Mouse (Mus musculus) midbrain, embryonic 14.5 days (tissue): ENCODE data around the gene Rnf111. TPM values are rescaled to one million over a fixed set of nuclear protein-coding genes. Genes with fewer than 3 reads are reported as not detected.

ENCODE experiments used
- ATAC-seq: fragments of 200-750 bp; cut with Nextera tagmentation; 2 replicates; pipeline ENCODE4 v1.8.0; 2017; ENCODE audit warnings: moderate number of reproducible peaks, moderate library complexity; ENCODE audit not compliant: low FRiP score, low TSS enrichment
- DNase-seq: peaks from one replicate; pipeline ENCODE4 v3.0.0-alpha.2; 2015
- H3K27ac ChIP-seq: fragments of 300-500 bp; sonication (generic); replicated peaks from 2 replicates; pipeline ENCODE4 v1.5.1; 2014; ENCODE audit warnings: mild to moderate bottlenecking, low read depth, low read length, moderate library complexity
- H3K27me3 ChIP-seq: fragments of 300-500 bp; sonication (generic); 2 replicates; pipeline ENCODE4 v1.6.1; 2014; ENCODE audit warnings: low read length, control low read depth, mixed read lengths; ENCODE audit not compliant: control insufficient read depth, insufficient read depth
- H3K36me3 ChIP-seq: fragments of 300-500 bp; sonication (generic); 2 replicates; pipeline ENCODE4 v1.6.1; 2014; ENCODE audit warnings: low read length, control low read depth; ENCODE audit not compliant: control insufficient read depth, insufficient read depth
- H3K4me1 ChIP-seq: fragments of 300-500 bp; sonication (generic); 2 replicates; pipeline ENCODE4 v1.6.1; 2014; ENCODE audit warnings: mild to moderate bottlenecking, antibody characterized with exemption, low read length, control low read depth; ENCODE audit not compliant: control insufficient read depth, insufficient read depth
- H3K4me2 ChIP-seq: fragments of 300-500 bp; sonication (generic); 2 replicates; pipeline ENCODE4 v1.6.1; 2014; ENCODE audit warnings: mild to moderate bottlenecking, low read length, moderate library complexity
- H3K4me3 ChIP-seq: fragments of 300-500 bp; sonication (generic); replicated peaks from 2 replicates; pipeline ENCODE4 v1.5.1; 2014; ENCODE audit warnings: low read depth, low read length
- H3K9ac ChIP-seq: fragments of 300-500 bp; sonication (generic); replicated peaks from 2 replicates; pipeline ENCODE4 v1.6.1; 2014; ENCODE audit warnings: mild to moderate bottlenecking, low read length, moderate library complexity
- H3K9me3 ChIP-seq: fragments of 300-500 bp; sonication (generic); 2 replicates; pipeline ENCODE4 v1.6.1; 2016; ENCODE audit warnings: low read length, control low read depth, mixed read lengths; ENCODE audit not compliant: control insufficient read depth
- WGBS: fragments of 180-500 bp; shearing (Covaris S2); extraction: QIAGEN DNeasy Blood & Tissue Kit; methylation state at CpG from one replicate; pipeline ENCODE4 v1.1.7; 2014; 5-methylcytosine and 5-hydroxymethylcytosine counted together
- polyA plus RNA-seq: library from polyadenylated mRNA; unstranded; fragments of >200 nt; fragmentation: Nextera tagmentation; extraction: Ambion mirVana; gene quantifications from 2 replicates; pipeline ENCODE4 v1.2.1, GENCODE M21; 2014

Rnf111 gene
- polyA plus RNA-seq, 1 experiment from 2014 or later = 37.5 TPM

- Histone ChIP-seq H3K9me3 (no peaks in the 10 kb centered on the region), H3K27me3 (no peaks in the 10 kb centered on the region), H3K4me1 (peaks cover 19% of the 10 kb centered on the region), H3K4me2 (peak within 1 kb of the TSS; percentile 79), H3K36me3 (no peaks in the 10 kb centered on the region), H3K27ac (peak within 1 kb of the TSS; percentile 98), H3K4me3 (peak within 1 kb of the TSS; percentile 84), H3K9ac (peak within 1 kb of the TSS; percentile 96)
- ATAC-seq (peak; percentile 99), DNase-seq (peak; percentile 99)
- under 1% methylated on average over 74 of the region's 75 CpGs for WGBS
Measured at GRCm38 (mm10) chr9:70542305-70543041, 38.9 kb upstream of the Rnf111 start, which contains the start of gene Sltm. Sltm (plus strand) TSS chr9:70542754.

DNA sequence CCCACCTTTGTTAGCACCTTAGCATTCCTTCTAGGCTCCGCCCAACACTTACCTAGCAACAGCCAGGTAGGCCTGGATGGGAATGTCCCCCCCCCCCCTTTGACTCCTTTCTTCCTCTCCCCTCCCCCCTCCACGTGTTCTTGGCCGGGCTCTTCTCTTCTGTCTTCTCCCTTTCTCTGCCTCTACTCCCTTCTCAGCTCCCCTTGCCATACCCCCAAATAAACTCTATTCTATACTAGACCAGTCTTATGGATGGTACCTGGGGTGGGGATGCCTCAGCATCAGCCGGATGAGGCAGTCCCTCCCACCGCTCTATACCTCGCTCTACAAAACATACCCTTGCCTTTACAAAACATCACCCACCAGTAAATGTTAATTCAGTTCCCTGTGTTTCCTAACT is 38.1 kb upstream of the Rnf111 start:
- H3K27ac ChIP-seq = no peak overlapping the region
- DNase-seq (peak; percentile 7), ATAC-seq (no peak)
- H3K36me3 ChIP-seq = no peaks in the 10 kb centered on the region
- H3K4me2 ChIP-seq = peak overlapping the region; percentile 79
- peak overlapping the region; percentile 84 for H3K4me3 ChIP-seq
- no peaks in the 10 kb centered on the region for H3K9me3 ChIP-seq
- no peaks in the 10 kb centered on the region for H3K27me3 ChIP-seq
- no peak overlapping the region for H3K9ac ChIP-seq
- peaks cover 15% of the 10 kb centered on the region for H3K4me1 ChIP-seq
- WGBS = 10% methylated on average over 6 of the region's 6 CpGs

- Histone ChIP-seq H3K27me3 (no peaks in the 10 kb centered on the region), H3K4me2 (no peak overlapping the region), H3K4me1 (no peaks in the 10 kb centered on the region), H3K9me3 (no peaks in the 10 kb centered on the region), H3K9ac (no peak overlapping the region), H3K36me3 (no peaks in the 10 kb centered on the region), H3K27ac (no peak overlapping the region), H3K4me3 (no peak overlapping the region)
- DNase-seq (no peak), ATAC-seq (no peak)
- WGBS = 86% methylated on average over 3 of the region's 3 CpGs
Measured at GRCm38 (mm10) chr9:70533328-70533727, 29.8 kb upstream of the Rnf111 start.

GRCm38 (mm10) chr9:70524366-70524765 is 20.8 kb upstream of the Rnf111 start:
- H3K9ac ChIP-seq = no peak overlapping the region
- no peak for DNase-seq
- ATAC-seq = no peak
- H3K4me3 ChIP-seq = no peak overlapping the region
- H3K4me1 ChIP-seq = no peaks in the 10 kb centered on the region
- no peaks in the 10 kb centered on the region for H3K27me3 ChIP-seq
- WGBS = 91% methylated on average over 7 of the region's 7 CpGs
- H3K36me3 ChIP-seq = no peaks in the 10 kb centered on the region
- H3K27ac ChIP-seq = no peak overlapping the region
- no peak overlapping the region for H3K4me2 ChIP-seq
- H3K9me3 ChIP-seq = no peaks in the 10 kb centered on the region

DNA sequence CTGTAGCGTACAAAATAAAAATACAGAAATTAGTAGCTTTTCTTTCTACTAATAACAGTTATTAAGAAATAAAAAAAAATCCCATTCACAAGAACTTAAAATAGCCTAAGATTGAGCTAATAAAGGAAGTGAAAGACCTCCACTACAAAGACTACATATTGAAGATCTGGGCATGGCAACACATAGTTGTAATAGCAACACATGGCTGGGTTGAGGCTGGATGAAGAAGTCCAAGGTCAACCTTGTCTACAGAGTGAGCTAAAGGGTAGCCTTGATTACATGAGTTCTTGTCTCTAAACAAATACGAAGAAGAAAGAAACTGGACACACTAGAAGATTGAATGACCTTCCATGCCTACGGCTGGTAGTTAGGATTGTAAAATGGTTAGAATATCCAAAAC is 20.3 kb upstream of the Rnf111 start:
- Histone ChIP-seq H3K4me1 (no peaks in the 10 kb centered on the region), H3K9me3 (no peaks in the 10 kb centered on the region), H3K27me3 (no peaks in the 10 kb centered on the region), H3K4me2 (no peak overlapping the region), H3K36me3 (no peaks in the 10 kb centered on the region), H3K27ac (no peak overlapping the region), H3K9ac (no peak overlapping the region), H3K4me3 (no peak overlapping the region)
- WGBS = 96% methylated on average over 3 of the region's 3 CpGs
- ATAC-seq = no peak
- DNase-seq = no peak

GRCm38 (mm10) chr9:70520651-70521050 is 17.1 kb upstream of the Rnf111 start:
- H3K4me1 ChIP-seq = no peaks in the 10 kb centered on the region
- no peaks in the 10 kb centered on the region for H3K36me3 ChIP-seq
- no peaks in the 10 kb centered on the region for H3K27me3 ChIP-seq
- no peaks in the 10 kb centered on the region for H3K9me3 ChIP-seq
- no peak overlapping the region for H3K9ac ChIP-seq
- no peak for DNase-seq
- 87% methylated on average over 3 of the region's 3 CpGs for whole genome bisulfite sequencing
- no peak overlapping the region for H3K4me3 ChIP-seq
- no peak for ATAC-seq
- no peak overlapping the region for H3K4me2 ChIP-seq
- H3K27ac ChIP-seq = no peak overlapping the region

GRCm38 (mm10) chr9:70511681-70512080 is 8.2 kb upstream of the Rnf111 start:
- no peaks in the 10 kb centered on the region for H3K9me3 ChIP-seq
- DNase-seq (no peak), ATAC-seq (no peak)
- WGBS = 87% methylated on average over 7 of the region's 7 CpGs
- H3K4me2 ChIP-seq = no peak overlapping the region
- no peaks in the 10 kb centered on the region for H3K4me1 ChIP-seq
- no peak overlapping the region for H3K9ac ChIP-seq
- H3K4me3 ChIP-seq = no peak overlapping the region
- no peaks in the 10 kb centered on the region for H3K36me3 ChIP-seq
- H3K27me3 ChIP-seq = no peaks in the 10 kb centered on the region
- no peak overlapping the region for H3K27ac ChIP-seq

GRCm38 (mm10) chr9:70510998-70511583 is 7.6 kb upstream of the Rnf111 start:
- Histone ChIP-seq H3K4me3 (no peak overlapping the region), H3K4me2 (no peak overlapping the region), H3K27ac (no peak overlapping the region), H3K27me3 (no peaks in the 10 kb centered on the region), H3K4me1 (no peaks in the 10 kb centered on the region), H3K9me3 (no peaks in the 10 kb centered on the region), H3K36me3 (no peaks in the 10 kb centered on the region), H3K9ac (no peak overlapping the region)
- ATAC-seq = no peak
- no peak for DNase-seq
- 71% methylated on average over 10 of the region's 10 CpGs for WGBS
